Mouse (Mus musculus) myocyte (in vitro differentiated cells): ENCODE measurements around the gene Sept5. TPM values are rescaled to one million over a fixed set of nuclear protein-coding genes. Genes with fewer than 3 reads are reported as not detected.

Source experiments
- H3K27me3 ChIP-seq: one replicate; pipeline ENCODE4 v1.6.1; 2011; ENCODE audit not compliant: control insufficient read depth, insufficient read depth, insufficient read length
- H3K36me3 ChIP-seq: one replicate; pipeline ENCODE4 v1.6.1; 2011; ENCODE audit not compliant: control insufficient read depth, insufficient read depth
- H3K4me2 ChIP-seq: one replicate; pipeline ENCODE4 v1.6.1; 2011; ENCODE audit warnings: low read depth, control low read depth
- H3K4me3 ChIP-seq: one replicate; pipeline ENCODE4 v1.5.1; 2011; ENCODE audit warnings: mild to moderate bottlenecking, control low read depth, moderate library complexity
- H3K79me2 ChIP-seq: one replicate; pipeline ENCODE4 v1.6.1; 2011; ENCODE audit not compliant: control insufficient read depth, insufficient read depth
- H3ac ChIP-seq: one replicate; pipeline ENCODE4 v1.6.1; 2011; ENCODE audit not compliant: control insufficient read depth, insufficient read length
- CEBPB ChIP-seq: IDR thresholded peaks from 2 replicates; pipeline ENCODE4 v1.6.1; 2011; ENCODE audit warnings: mild to moderate bottlenecking, moderate library complexity; ENCODE audit not compliant: poor library complexity, insufficient read depth, severe bottlenecking
- E2F4 ChIP-seq: IDR thresholded peaks from one replicate; pipeline ENCODE4 v1.6.1; 2011; ENCODE audit warnings: mild to moderate bottlenecking, control low read depth, moderate library complexity; ENCODE audit not compliant: insufficient read depth
- MAX ChIP-seq: IDR thresholded peaks from one replicate; pipeline ENCODE4 v1.6.1; 2011; ENCODE audit warnings: low read depth, mild to moderate bottlenecking, control low read depth
- MYOD1 ChIP-seq, 3 experiments: IDR thresholded peaks; one replicate each; pipeline ENCODE4 v1.6.1; 2011; ENCODE audit warnings: control low read depth in 2 of 3, low read depth in 2 of 3, mild to moderate bottlenecking in 2 of 3, moderate library complexity in 1 of 3; ENCODE audit not compliant: insufficient read length in 2 of 3, control insufficient read depth in 1 of 3
- MYOG ChIP-seq, 3 experiments: IDR thresholded peaks; one replicate each; pipeline ENCODE4 v1.6.1; 2011; ENCODE audit warnings: control low read depth in 2 of 3, low read depth in 2 of 3, mild to moderate bottlenecking in 2 of 3; ENCODE audit not compliant: insufficient read length in 2 of 3, control insufficient read depth in 1 of 3, insufficient read depth in 1 of 3
- POLR2A ChIP-seq: IDR thresholded peaks from one replicate; pipeline ENCODE4 v1.6.1; 2011; ENCODE audit warnings: low read depth, mild to moderate bottlenecking, control low read depth, moderate library complexity; ENCODE audit not compliant: insufficient read length
- POLR2AphosphoS2 ChIP-seq: IDR thresholded peaks from one replicate; pipeline ENCODE4 v1.6.1; 2011; ENCODE audit warnings: low read depth, control low read depth; ENCODE audit not compliant: insufficient read length
- REST ChIP-seq: IDR thresholded peaks from one replicate; pipeline ENCODE4 v1.6.1; 2011; ENCODE audit warnings: mild to moderate bottlenecking, control low read depth, moderate library complexity; ENCODE audit not compliant: insufficient read depth, insufficient read length
- SRF ChIP-seq: IDR thresholded peaks from one replicate; pipeline ENCODE4 v1.6.1; 2011; ENCODE audit warnings: low read depth; ENCODE audit not compliant: control insufficient read depth, insufficient read length
- TCF12 ChIP-seq: IDR thresholded peaks from one replicate; pipeline ENCODE4 v1.6.1; 2011; ENCODE audit warnings: mild to moderate bottlenecking, control low read depth; ENCODE audit not compliant: poor library complexity, insufficient read depth, severe bottlenecking
- TCF3 ChIP-seq: IDR thresholded peaks from one replicate; pipeline ENCODE4 v1.6.1; 2011; ENCODE audit warnings: low read depth, control low read depth; ENCODE audit not compliant: insufficient read length
- USF1 ChIP-seq: IDR thresholded peaks from one replicate; pipeline ENCODE4 v1.6.1; 2011; ENCODE audit warnings: low read depth, mild to moderate bottlenecking, control low read depth, moderate library complexity
- polyA plus RNA-seq: library from polyadenylated mRNA; unstranded; fragments of >200 nt; fragmentation: generic; extraction: Trizol; gene quantifications from one replicate; pipeline ENCODE4 v1.2.1, GENCODE M21; 2012; ENCODE audit warnings: missing spikeins

Gene Sept5
- polyA plus RNA-seq, 1 experiment, result 112 TPM

DNA sequence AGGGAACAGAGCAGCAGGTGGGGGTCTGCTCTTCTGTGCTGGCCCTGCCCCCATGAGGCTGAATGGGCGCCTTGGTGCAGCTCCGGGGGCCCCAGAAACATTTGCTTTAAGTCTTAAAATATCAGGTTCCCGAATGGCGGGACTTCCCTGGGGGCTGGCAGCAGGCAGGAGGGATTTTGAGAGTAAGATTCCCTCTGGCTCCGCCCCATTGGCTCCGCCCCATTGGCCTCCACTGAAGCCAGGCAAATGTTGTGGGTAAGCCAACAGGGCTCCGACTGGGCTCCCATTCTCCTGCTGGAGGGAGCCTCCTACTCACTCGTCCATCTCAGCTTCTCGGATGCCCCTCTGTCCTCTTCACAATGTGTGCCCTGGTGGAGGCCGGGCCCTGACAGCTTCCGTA is 21.5 kb downstream of the Sept5 start:
- Histone ChIP-seq H3K4me2 (no peak overlapping the region), H3ac (no peak overlapping the region), H3K27me3 (peaks cover 5% of the 10 kb centered on the region), H3K79me2 (no peaks in the 10 kb centered on the region), H3K4me3 (no peak overlapping the region), H3K36me3 (no peaks in the 10 kb centered on the region)
- no peak for TF ChIP-seq TCF12
- TF ChIP-seq TCF3, result no peak
- TF ChIP-seq MYOG (IDR thresholded peaks at IDR 0.05; ENCODE audit: control insufficient read depth in 1 of 3, insufficient read depth in 1 of 3, insufficient read length in 2 of 3, low read depth in 2 of 3), result no peak
- no peak for TF ChIP-seq REST
- TF ChIP-seq MAX, result no peak
- no peak for TF ChIP-seq CEBPB
- TF ChIP-seq USF1, result no peak
- TF ChIP-seq MYOD1 (IDR thresholded peaks at IDR 0.05; ENCODE audit: control insufficient read depth in 1 of 3, insufficient read length in 2 of 3, low read depth in 2 of 3), result no peak
- TF ChIP-seq POLR2A, result no peak
- TF ChIP-seq POLR2AphosphoS2, result no peak
- no peak for TF ChIP-seq SRF
- TF ChIP-seq E2F4, result no peak

GRCm38 (mm10) chr16:18605705-18606104 is 24.0 kb downstream of the Sept5 start:
- Histone ChIP-seq H3K4me2 (no peak overlapping the region), H3K4me3 (no peak overlapping the region), H3K79me2 (no peaks in the 10 kb centered on the region), H3K27me3 (peaks cover 5% of the 10 kb centered on the region), H3K36me3 (no peaks in the 10 kb centered on the region), H3ac (no peak overlapping the region)
- TF ChIP-seq POLR2AphosphoS2, result no peak
- TF ChIP-seq SRF, result no peak
- TF ChIP-seq MAX, result no peak
- no peak for TF ChIP-seq USF1
- no peak for TF ChIP-seq CEBPB
- no peak for TF ChIP-seq TCF12
- TF ChIP-seq MYOG (IDR thresholded peaks at IDR 0.05; ENCODE audit: control insufficient read depth in 1 of 3, insufficient read depth in 1 of 3, insufficient read length in 2 of 3, low read depth in 2 of 3), result no peak
- no peak for TF ChIP-seq TCF3
- no peak for TF ChIP-seq POLR2A
- no peak for TF ChIP-seq E2F4
- TF ChIP-seq REST, result no peak
- no peak for TF ChIP-seq MYOD1 (IDR thresholded peaks at IDR 0.05; ENCODE audit: control insufficient read depth in 1 of 3, insufficient read length in 2 of 3, low read depth in 2 of 3)

GRCm38 (mm10) chr16:18604267-18604701 is 25.5 kb downstream of the Sept5 start:
- no peak for TF ChIP-seq CEBPB
- no peak for TF ChIP-seq REST
- TF ChIP-seq POLR2AphosphoS2, result peak; percentile 69
- no peak for TF ChIP-seq SRF
- peak in 2 of 3 experiments; percentile 58 to 91 for TF ChIP-seq MYOG (IDR thresholded peaks at IDR 0.05; ENCODE audit: control insufficient read depth in 1 of 3, insufficient read depth in 1 of 3, insufficient read length in 2 of 3, low read depth in 2 of 3)
- no peak for TF ChIP-seq TCF3
- TF ChIP-seq MAX, result no peak
- TF ChIP-seq USF1, result no peak
- TF ChIP-seq MYOD1 (IDR thresholded peaks at IDR 0.05; ENCODE audit: control insufficient read depth in 1 of 3, insufficient read length in 2 of 3, low read depth in 2 of 3), result peak; percentile 77 to 91 (median 77)
- TF ChIP-seq E2F4, result no peak
- peak; percentile 19 for TF ChIP-seq TCF12
- peak; percentile 62 for TF ChIP-seq POLR2A
- H3ac ChIP-seq, result no peak overlapping the region
- no peaks in the 10 kb centered on the region for H3K36me3 ChIP-seq
- no peak overlapping the region for H3K4me3 ChIP-seq
- H3K4me2 ChIP-seq, result peak overlapping the region; percentile 34
- no peaks in the 10 kb centered on the region for H3K27me3 ChIP-seq
- H3K79me2 ChIP-seq, result no peaks in the 10 kb centered on the region

- Histone ChIP-seq H3K36me3 (no peaks in the 10 kb centered on the region), H3K27me3 (no peaks in the 10 kb centered on the region), H3ac (no peak overlapping the region), H3K4me2 (no peak overlapping the region), H3K79me2 (no peaks in the 10 kb centered on the region), H3K4me3 (no peak overlapping the region)
- TF ChIP-seq MYOG (IDR thresholded peaks at IDR 0.05; ENCODE audit: control insufficient read depth in 1 of 3, insufficient read depth in 1 of 3, insufficient read length in 2 of 3, low read depth in 2 of 3) (peak in 1 of 3 experiments; percentile 39), MYOD1 (IDR thresholded peaks at IDR 0.05; ENCODE audit: control insufficient read depth in 1 of 3, insufficient read length in 2 of 3, low read depth in 2 of 3) (peak in 2 of 3 experiments; percentile 34 to 69), USF1 (no peak), MAX (no peak), TCF12 (no peak), POLR2A (peak; percentile 28)
Observed at GRCm38 (mm10) chr16:18601447-18601846, 28.3 kb downstream of the Sept5 start.

- no peak for TF ChIP-seq POLR2AphosphoS2
- no peak for TF ChIP-seq MYOG (IDR thresholded peaks at IDR 0.05; ENCODE audit: control insufficient read depth in 1 of 3, insufficient read depth in 1 of 3, insufficient read length in 2 of 3, low read depth in 2 of 3)
- TF ChIP-seq USF1, result no peak
- H3ac ChIP-seq, result no peak overlapping the region
- no peaks in the 10 kb centered on the region for H3K36me3 ChIP-seq
- H3K4me3 ChIP-seq, result no peak overlapping the region
- H3K4me2 ChIP-seq, result no peak overlapping the region
- H3K79me2 ChIP-seq, result no peaks in the 10 kb centered on the region
- no peaks in the 10 kb centered on the region for H3K27me3 ChIP-seq
Observed at GRCm38 (mm10) chr16:18598006-18598405, 31.7 kb downstream of the Sept5 start.
